Mouse (Mus musculus): ENCODE data around the gene Dynlrb1.

The Dynlrb1 gene

DNA sequence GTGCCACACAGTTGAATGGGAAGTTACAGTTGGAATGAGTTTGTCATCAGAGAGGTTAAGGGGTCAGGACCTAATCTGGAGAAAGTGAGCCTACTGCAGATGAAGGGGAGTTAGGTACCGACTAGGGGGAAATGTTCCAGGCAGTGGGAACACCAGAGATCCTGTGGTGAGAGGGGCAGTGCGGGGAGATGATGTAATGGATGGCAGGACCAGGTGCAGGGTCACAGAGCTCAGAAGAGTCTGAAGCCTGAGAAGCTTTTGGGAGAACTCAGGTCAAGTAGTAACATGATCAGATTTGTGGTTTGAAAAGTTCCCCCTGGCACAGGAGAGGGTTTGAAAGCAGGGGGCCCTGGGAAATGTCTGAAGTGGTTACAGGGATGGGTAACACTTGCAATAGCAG is 43.8 kb downstream of the Dynlrb1 start:
- DNase-seq (ENCODE audit: low spot score), result no peak

DNA sequence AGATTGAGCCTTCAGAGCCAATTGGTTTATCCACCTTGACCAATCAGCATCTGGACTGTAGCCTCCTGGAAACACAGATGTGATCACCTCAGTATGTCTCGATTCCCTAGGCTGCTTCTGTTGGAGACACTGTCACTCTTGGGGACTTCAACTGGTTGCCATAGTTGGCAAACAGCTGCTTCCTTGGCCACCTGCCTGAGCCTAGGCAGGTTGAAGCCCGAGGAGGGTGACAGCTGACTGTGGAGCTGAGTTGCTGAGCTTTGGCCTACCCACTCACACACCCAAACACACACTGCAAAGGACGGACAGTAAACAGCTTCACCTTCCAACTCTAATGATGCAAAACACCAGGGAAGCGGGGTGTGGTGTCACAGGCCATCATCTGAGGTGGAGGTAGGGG is 47.5 kb downstream of the Dynlrb1 start:
- no peak for DNase-seq (ENCODE audit: low spot score)

DNA sequence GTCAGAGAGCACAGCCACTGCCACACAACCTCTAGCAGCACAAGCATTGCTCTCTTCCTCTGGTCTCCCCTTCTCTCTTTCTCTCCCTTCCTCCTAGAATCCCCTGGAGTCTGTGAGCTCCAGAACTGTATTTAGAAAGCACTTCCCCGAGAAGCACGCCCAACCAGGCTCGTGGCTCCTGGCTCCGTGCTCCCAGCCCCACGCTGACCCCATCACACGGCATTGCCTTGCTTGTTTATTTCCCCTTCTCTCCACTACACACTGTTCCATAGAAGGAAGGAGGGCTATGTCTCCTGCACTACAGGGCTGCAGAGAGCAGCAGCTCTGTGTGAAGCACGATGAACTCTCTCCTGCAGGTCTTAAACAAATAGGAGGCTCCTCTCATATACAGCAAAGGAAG is 48.3 kb downstream of the Dynlrb1 start:
- no peak for DNase-seq (ENCODE audit: low spot score)

DNA sequence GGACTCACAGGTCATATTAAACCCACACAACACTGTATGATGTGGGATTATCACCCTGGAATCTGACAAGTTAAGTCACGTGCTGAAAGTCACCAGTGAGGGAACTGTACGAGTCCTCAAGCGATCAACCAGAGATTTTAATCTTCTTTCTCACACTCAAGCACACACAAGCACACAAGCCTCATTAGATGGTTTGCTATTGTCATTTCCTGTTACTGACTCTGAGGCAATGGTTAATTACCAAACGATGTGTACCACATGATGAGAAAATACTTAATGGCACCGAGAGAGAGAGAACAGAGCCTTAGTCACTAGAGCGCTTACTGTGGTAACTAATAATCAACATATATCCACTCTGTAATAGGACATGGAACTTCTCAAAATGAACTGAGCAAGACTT is 49.4 kb downstream of the Dynlrb1 start:
- DNase-seq (ENCODE audit: low spot score), result no peak

- no peak for DNase-seq (ENCODE audit: low spot score)
These were observed 51.3 kb downstream of the Dynlrb1 start for GRCm38 (mm10) chr2:155287456-155288250.

GRCm38 (mm10) chr2:155290066-155290465 is 53.7 kb downstream of the Dynlrb1 start:
- no peak for DNase-seq (ENCODE audit: low spot score)

DNA sequence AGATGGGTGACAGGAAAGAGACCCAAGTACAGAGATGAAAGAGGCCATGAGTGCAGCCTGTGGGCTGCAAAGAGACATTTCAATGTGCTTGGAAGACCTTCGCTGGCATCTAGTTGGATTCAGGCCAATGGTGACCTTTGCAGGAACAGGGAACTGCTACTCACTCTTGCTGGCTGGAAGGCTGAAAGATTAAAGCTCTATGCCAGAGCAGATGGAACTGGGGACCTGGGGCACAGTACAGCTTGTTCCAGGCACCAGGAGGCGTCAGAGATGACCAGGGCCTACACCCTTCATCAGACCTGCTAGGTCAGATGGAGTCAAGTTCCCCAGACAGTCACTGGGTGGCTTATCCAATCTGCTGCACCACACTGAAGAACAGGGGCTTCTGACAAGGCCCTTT is 57.0 kb downstream of the Dynlrb1 start:
- no peak for DNase-seq (ENCODE audit: low spot score)

- DNase-seq (ENCODE audit: low spot score), result no peak
These were observed 57.6 kb downstream of the Dynlrb1 start for GRCm38 (mm10) chr2:155293946-155294345.

DNA sequence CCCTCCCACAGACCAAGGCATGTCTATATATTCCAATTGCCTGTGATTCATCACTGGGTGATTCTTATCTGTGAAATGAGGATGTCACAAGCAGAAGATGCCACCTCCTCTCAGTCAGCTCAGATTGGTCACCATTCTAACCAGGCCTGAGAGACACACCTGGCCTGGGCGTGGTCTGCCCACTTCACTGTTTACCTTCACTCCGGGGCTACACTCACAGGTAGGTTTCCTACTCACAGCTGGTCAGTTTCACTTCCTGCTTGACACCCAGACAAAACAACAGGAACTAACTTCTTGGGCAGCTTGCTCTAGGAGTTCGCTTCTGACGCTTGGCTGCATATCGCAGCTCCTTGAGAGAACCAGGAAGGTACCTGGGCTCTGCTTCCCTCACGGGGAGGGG is 59.1 kb downstream of the Dynlrb1 start:
- DNase-seq (ENCODE audit: low spot score), result no peak

DNA sequence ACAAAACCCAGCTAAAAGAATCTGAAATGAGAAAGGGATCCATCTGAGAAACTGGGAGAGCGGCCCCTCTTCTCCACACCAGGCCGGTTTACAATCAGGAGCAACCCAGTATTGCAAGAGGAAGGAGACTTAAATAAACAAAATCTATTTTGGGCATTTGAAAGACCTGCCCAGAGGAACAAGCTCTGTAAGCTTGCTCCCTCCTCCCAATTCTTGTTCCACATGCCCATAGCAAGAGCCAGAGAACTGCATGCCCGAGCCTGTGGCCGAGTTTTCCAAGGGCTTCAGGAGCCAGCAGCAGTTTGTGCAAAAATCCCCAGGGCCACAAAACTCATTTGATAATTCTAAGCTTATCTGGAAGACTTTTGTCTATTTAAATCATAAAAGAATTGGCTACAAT is 63.2 kb downstream of the Dynlrb1 start:
- no peak for DNase-seq (ENCODE audit: low spot score)

All from retina, embryonic 14.5 days (tissue).